Mouse (Mus musculus) limb, embryonic 10.5 days (tissue): ENCODE measurements around the gene Nsf. TPM values are rescaled to one million over a fixed set of nuclear protein-coding genes. Genes with fewer than 3 reads are reported as not detected.

Source experiments
- DNase-seq: peaks from one replicate; pipeline ENCODE4 v3.0.0-alpha.2; 2017; ENCODE audit warnings: low spot score
- H3K27ac ChIP-seq: fragments of 300-500 bp; sonication (generic); 2 replicates; pipeline ENCODE4 v1.5.1; 2016; ENCODE audit warnings: mild to moderate bottlenecking
- H3K27me3 ChIP-seq: fragments of 300-500 bp; sonication (generic); 2 replicates; pipeline ENCODE4 v1.6.1; 2016; ENCODE audit warnings: low read depth, mild to moderate bottlenecking; ENCODE audit not compliant: poor library complexity, severe bottlenecking
- H3K36me3 ChIP-seq: fragments of 300-500 bp; sonication (generic); 2 replicates; pipeline ENCODE4 v1.6.1; 2016; ENCODE audit warnings: mild to moderate bottlenecking, moderate library complexity
- H3K4me1 ChIP-seq: fragments of 300-500 bp; sonication (generic); 2 replicates; pipeline ENCODE4 v1.6.1; 2016
- H3K4me3 ChIP-seq: fragments of 300-500 bp; sonication (generic); 2 replicates; pipeline ENCODE4 v1.5.1; 2016; ENCODE audit warnings: mild to moderate bottlenecking, moderate library complexity
- H3K9me3 ChIP-seq: fragments of 300-500 bp; sonication (generic); replicated peaks from 2 replicates; pipeline ENCODE4 v1.6.1; 2016; ENCODE audit warnings: mild to moderate bottlenecking
- WGBS: fragments of 180-500 bp; shearing (Covaris S2); methylation state at CpG from one replicate; pipeline ENCODE4 v1.1.7; 2016; 5-methylcytosine and 5-hydroxymethylcytosine counted together
- polyA plus RNA-seq: library from polyadenylated mRNA; unstranded; fragments of >200 nt; fragmentation: Nextera tagmentation; extraction: Ambion mirVana; gene quantifications from 2 replicates; pipeline ENCODE4 v1.2.1, GENCODE M21; 2016

Gene Nsf
- polyA plus RNA-seq, 1 experiment from 2014 or later = 56.1 TPM

DNA sequence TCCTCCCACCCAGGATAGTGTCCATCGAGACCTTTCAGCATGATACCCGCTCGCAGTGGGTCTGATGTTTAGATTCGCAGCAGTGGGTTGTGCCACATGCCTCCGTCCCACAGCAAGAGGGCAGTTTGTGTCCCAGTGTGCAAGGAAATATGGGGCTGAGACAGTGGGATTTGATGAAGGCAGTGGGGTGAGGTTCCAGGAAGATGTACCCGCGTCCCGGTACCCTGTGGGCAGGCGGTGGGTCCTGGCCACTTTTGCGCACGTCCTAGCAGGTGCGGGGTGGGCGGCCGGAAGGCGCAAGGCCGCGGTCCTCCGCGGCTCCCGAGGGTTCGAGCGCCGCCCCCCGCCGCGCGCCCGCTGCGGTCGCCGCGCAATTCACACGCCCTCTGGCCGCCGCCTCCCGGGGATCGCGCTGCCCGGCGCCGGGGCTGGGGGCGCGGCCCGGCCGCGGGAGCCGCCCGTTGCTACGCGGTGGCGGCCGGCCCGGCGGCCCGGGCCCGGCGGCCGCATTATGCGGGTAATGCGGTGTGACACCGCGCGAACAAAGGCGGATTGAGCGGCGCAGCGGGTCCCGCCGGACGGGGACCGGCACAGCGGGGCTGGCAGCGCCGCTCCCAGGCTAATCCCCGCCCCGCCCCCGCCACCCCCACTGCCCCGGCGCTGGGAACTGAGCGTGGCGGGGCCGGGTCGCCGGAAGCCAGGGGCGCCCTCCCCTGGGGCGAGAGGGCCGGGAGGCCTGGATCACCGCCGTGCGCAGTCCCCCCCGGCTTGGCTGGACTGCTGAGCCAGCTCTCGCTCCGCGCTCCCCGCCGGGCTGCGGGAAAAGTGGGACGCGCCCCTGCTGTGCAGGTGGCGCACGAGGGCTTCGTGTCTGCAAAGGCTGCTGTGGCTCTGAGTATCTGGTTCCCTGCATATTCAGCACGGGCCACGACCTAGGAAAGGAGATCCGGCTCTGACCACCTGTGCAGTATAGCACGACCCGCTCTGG is 144.0 kb downstream of the Nsf start:
- Histone ChIP-seq H3K4me1 (peaks cover 35% of the 10 kb centered on the region), H3K4me3 (peak overlapping the region; percentile 65), H3K36me3 (no peaks in the 10 kb centered on the region), H3K9me3 (no peaks in the 10 kb centered on the region), H3K27ac (peak overlapping the region; percentile 80), H3K27me3 (peaks cover 99% of the 10 kb centered on the region)
- 2% methylated on average over 102 of the region's 107 CpGs for WGBS
- DNase-seq = peak; percentile 61

DNA sequence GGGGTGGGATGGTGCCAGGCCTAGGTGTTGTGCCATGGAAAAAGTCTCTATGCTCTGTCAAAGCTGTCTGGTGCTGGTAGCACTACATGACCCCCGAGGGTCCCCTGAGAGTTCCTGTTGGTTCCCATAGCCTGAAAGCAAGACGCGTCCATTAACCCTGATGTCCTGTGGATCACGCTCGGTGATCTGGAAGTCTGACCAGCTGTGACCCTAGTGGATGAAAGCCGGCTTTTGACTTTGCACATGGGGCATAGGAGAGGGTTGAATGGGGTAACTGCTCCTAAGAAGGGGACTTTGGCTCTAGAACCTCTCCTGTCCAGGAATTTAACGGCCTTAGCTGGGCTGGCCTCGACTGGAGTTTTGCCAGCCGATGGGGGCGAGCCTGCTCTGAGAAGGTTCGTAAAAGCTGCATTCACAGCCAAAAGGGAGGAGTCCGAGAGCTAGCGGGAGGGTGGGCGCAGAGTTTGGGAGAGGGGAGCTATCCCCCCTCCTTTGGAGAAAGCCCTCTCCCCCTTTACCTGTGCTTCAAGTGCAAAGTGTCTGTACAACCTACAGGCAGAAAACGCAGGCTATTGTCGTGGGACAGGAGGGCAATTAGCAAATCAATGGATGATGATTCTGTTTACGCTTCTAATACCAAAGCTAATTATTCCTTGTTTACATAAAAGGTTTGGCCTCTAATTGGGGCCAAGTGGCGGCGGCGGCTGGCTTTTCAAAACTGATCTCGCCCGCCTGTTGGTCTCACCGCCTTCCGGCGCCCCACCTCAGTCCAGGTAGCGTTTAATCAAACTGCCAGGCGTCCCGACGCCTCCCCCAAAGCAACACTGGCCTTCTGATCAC is 144.9 kb downstream of the Nsf start:
- H3K9me3 ChIP-seq = no peaks in the 10 kb centered on the region
- no peaks in the 10 kb centered on the region for H3K36me3 ChIP-seq
- H3K27me3 ChIP-seq = peaks cover 99% of the 10 kb centered on the region
- H3K4me1 ChIP-seq = peaks cover 33% of the 10 kb centered on the region
- peak overlapping the region; percentile 80 for H3K27ac ChIP-seq
- 3% methylated on average over 29 of the region's 29 CpGs for WGBS
- peak overlapping the region; percentile 65 for H3K4me3 ChIP-seq
- DNase-seq = peak; percentile 54

DNA sequence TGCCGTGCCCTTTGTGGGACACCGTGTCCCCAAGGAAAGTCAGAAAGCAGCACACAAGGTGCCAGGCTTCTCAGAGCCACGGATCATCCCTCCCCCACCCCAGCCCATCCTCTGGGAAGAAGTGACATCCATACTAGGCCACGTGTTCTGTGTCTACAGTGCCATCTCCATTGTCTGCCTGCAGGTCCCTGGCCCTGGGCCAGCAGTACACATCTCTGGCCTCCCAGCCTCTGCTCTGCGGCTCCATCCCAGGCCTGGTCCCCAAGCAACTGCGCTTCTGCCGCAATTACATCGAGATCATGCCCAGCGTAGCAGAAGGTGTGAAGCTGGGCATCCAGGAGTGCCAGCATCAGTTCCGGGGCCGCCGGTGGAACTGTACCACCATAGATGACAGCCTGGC is 145.9 kb downstream of the Nsf start:
- Histone ChIP-seq H3K4me1 (peaks cover 33% of the 10 kb centered on the region), H3K27me3 (peaks cover 88% of the 10 kb centered on the region), H3K4me3 (no peak overlapping the region), H3K9me3 (no peaks in the 10 kb centered on the region), H3K36me3 (no peaks in the 10 kb centered on the region), H3K27ac (no peak overlapping the region)
- 38% methylated on average over 12 of the region's 12 CpGs for WGBS
- no peak for DNase-seq

DNA sequence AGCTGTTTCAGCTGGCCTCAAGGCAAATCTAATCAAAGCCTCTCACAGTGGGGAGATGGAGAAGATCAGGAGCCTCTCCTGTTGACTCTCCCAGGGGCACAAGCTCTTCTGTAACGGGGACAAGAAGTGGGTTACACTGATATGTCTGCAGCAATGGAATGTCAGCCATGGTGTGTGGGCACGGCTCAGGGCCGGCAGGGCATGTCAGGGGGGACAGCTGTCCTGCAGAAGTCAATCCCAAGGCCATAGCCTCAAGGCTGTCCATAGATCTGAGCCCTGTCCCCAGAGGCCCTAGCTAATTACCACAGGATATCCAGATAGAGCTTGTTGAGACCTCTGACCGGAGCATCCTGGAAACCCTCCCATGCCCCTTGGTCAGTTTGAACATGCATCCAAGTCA is 149.1 kb downstream of the Nsf start:
- Histone ChIP-seq H3K36me3 (no peaks in the 10 kb centered on the region), H3K4me1 (peaks cover 21% of the 10 kb centered on the region), H3K27ac (no peak overlapping the region), H3K27me3 (peaks cover 64% of the 10 kb centered on the region), H3K4me3 (no peak overlapping the region), H3K9me3 (no peaks in the 10 kb centered on the region)
- no peak for DNase-seq
- WGBS = 84% methylated on average over 4 of the region's 4 CpGs

DNA sequence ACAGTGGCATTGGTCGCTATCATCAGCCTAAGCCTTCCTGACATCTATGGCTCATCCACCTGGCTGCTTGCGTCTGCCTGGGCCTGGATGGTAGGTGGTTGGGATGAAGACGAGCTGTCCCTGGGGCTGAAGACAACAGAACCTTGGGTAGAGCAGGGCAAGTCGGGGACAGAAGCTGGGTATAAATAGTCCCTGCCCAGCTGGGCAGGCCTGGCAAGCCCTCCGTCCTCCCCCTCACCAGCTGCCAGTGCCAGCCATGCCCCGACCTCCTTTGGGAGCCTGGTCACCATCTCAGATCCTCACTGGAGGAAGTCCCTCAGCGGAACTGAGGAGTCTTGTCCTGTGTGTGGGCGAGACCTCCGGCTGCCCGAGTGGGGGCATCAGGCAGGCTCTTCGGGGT is 149.7 kb downstream of the Nsf start:
- WGBS = 92% methylated on average over 11 of the region's 11 CpGs
- H3K27ac ChIP-seq = no peak overlapping the region
- peaks cover 64% of the 10 kb centered on the region for H3K27me3 ChIP-seq
- no peak for DNase-seq
- peaks cover 14% of the 10 kb centered on the region for H3K4me1 ChIP-seq
- no peak overlapping the region for H3K4me3 ChIP-seq
- no peaks in the 10 kb centered on the region for H3K36me3 ChIP-seq
- no peaks in the 10 kb centered on the region for H3K9me3 ChIP-seq

DNA sequence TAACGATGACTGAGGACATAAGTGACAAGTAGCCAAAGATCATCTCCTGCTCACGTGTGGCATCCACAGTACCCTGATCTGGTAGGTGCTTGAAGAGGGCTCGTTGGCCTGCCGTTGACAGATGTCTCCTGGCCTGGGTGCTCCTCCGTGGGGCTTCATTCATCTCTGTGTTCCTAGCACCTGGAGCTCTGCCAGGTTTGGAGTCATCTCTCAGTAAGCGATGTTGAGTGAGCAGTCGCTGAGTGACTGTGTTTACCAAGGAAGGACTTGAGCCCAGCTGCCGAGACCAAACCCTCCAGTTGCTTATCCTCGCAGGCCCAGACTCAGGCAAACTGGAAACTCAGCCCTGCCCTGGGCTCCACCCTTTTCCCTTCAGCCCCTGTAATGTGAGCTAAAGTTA is 152.7 kb downstream of the Nsf start:
- 88% methylated on average over 9 of the region's 9 CpGs for WGBS
- no peak overlapping the region for H3K27ac ChIP-seq
- peaks cover 10% of the 10 kb centered on the region; the same call in 1 of the 2 replicates for H3K4me1 ChIP-seq
- H3K4me3 ChIP-seq = no peak overlapping the region
- no peak for DNase-seq
- H3K9me3 ChIP-seq = no peaks in the 10 kb centered on the region
- H3K36me3 ChIP-seq = no peaks in the 10 kb centered on the region
- H3K27me3 ChIP-seq = peaks cover 62% of the 10 kb centered on the region

DNA sequence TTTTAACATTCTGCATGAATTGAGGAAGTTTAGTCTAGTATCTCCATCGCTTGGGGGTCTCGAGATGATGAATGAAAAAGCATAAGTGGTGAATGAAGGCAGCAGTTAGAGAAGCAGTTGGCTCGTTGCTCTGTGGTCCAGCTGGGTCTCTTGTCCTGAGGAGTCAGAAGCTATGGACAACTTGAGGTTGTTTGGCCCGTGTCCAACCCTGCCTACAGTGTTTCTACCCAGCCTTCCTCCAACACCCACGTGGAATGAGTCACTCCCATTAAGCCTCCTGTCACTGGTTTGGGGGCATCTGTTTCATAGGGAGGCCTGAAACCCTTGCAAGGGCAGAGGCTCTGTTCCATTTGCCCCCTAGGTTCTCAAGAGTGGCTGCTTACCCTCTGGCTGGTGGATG is 163.9 kb downstream of the Nsf start:
- Histone ChIP-seq H3K27ac (no peak overlapping the region), H3K9me3 (no peaks in the 10 kb centered on the region), H3K4me1 (no peaks in the 10 kb centered on the region), H3K4me3 (no peak overlapping the region), H3K27me3 (peaks cover 54% of the 10 kb centered on the region), H3K36me3 (no peaks in the 10 kb centered on the region)
- WGBS = 87% methylated on average over 5 of the region's 5 CpGs
- DNase-seq = no peak

DNA sequence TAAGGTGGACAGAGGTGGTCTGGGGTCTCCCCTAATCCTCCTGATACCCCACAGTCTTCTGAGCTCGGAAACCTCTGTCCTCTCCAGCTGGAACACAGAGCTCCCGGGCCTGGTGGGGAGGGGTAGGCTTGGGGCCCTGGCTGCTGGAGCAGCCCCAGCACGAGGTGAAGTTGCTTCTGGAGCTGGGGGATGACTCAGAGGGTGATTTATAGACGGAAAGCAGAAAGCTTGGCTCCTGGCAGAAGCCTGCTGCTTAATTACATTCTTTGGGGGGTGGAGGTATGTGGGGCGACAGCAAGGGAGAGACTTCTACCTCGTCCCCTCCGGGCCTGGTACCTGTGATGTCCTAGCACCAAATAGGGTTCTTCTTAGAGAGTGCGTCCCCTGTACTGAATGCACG is 173.7 kb downstream of the Nsf start:
- no peak for DNase-seq
- WGBS = 39% methylated on average over 9 of the region's 9 CpGs
- H3K27me3 ChIP-seq = peaks cover 64% of the 10 kb centered on the region

DNA sequence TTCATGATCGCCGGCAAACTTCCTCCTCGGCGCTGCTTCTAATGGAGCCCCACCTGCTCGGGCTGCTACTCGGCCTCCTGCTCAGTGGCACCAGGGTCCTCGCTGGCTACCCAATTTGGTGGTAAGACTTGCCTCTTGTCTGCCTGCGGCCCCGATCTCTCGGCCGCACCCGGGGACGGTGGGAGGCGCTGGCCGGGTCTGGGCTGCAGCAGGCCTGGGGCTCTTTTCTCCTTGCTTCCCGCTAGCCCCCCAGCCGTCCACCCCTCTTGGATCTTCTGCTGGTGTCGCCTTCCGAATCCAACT is 179.7 kb downstream of the Nsf start:
- Histone ChIP-seq H3K27ac (no peak overlapping the region), H3K27me3 (peaks cover 98% of the 10 kb centered on the region), H3K4me1 (peaks cover 39% of the 10 kb centered on the region), H3K9me3 (no peaks in the 10 kb centered on the region), H3K36me3 (no peaks in the 10 kb centered on the region), H3K4me3 (peak overlapping the region; percentile 41)
- DNase-seq = peak; percentile 60
- WGBS = under 1% methylated on average over 19 of the region's 19 CpGs

More for the DNA sequence above, 173.7 kb downstream of the Nsf start:
- peaks cover 17% of the 10 kb centered on the region; the same call in 1 of the 2 replicates for H3K4me1 ChIP-seq
- no peak overlapping the region for H3K4me3 ChIP-seq
- H3K27ac ChIP-seq = no peak overlapping the region
- no peaks in the 10 kb centered on the region for H3K9me3 ChIP-seq
- no peaks in the 10 kb centered on the region for H3K36me3 ChIP-seq

DNA sequence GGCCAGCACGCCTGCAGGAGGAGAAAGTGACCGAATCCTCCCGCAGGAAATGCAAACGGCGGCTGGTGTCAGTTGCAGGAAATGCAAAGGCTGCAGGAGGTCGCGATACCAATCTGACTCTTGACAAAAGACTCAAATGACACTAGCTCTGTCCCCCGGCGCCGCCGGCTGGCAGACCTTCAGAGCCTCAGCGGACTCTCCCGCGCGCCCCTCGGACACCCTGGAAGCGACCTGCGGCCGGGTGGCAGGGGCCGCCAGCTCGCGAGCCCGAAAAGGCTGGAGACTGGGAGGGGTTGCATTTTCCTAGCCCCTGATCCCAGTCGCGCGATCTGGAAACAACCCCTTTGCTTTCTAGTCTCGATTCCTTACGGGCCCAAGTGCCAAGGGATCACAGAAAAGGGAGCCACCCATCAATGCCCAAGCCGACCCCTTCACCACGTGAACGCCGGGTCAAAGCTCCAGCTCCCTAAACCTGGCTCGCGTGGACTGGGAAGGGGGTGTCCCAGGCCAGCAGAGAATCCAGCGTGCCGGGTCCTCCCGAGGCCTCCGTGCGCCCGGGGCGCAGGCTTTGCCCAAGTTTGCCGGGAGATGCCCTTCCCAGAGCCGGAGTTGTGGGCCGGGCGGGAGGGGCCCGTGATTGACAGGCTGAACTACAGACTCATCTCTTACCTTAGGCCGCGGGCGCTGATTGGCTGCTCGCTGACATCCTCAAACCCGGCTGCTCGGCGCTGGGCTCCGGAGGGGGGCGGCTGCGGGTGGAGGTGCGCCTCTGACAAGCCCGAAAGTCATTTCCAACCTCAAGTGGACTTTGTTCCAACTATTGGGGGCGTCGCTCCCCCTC is 180.2 kb downstream of the Nsf start, which contains the start of gene Wnt3:
Gene Wnt3, plus strand, starts transcription at position 764 of the 841 bp plus-strand sequence.
- peaks cover 39% of the 10 kb centered on the region for H3K4me1 ChIP-seq
- peak within 1 kb of the TSS; percentile 41 for H3K4me3 ChIP-seq
- under 1% methylated on average over 60 of the region's 60 CpGs for WGBS
- peak; percentile 70 for DNase-seq
- peaks cover 100% of the 10 kb centered on the region for H3K27me3 ChIP-seq
- no peak within 1 kb of the TSS for H3K27ac ChIP-seq
- H3K36me3 ChIP-seq = no peaks in the 10 kb centered on the region
- no peaks in the 10 kb centered on the region for H3K9me3 ChIP-seq

DNA sequence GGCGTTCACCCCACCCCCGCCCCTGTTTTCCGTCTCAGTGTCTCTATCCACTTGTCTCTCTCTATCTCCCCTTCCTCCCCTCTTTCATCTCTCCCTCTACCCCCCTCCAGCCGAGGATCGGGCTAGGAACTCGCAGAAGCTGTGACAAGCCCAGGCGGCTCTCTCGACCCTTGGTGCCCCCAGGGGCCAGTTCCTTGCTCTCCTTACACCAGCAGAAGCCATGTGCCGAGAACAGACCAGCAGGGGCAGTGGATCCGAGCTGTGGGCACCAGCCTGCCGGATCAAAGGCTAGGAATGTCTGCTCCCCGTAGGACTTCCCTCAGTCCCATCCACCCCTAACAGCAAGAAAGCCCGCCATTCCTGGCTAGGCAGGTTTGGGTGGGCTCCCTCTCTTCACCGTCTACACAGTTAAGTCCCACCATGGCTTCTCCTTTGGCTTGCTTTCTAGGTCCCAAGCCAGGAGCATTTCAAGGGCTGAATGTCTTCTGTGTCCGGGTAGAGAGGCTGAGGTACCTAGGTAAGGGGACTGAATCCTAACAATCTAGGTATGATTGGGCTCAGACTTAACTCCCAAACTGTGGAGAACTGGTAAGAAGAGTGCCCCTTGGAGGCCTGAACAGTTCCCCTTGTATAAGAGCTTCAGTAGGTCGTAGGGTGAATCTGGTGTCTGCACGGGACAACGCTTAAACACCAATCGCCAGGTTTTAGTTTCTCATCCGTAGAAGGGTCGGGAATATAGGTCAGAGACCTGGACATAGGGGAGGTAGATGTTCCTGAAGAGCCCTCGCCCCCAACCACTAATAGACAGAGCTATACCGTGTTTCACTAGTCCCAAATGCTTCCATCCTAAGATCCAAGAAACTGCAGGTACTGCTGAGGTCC is 181.1 kb downstream of the Nsf start:
- DNase-seq = peak; percentile 59
- H3K4me1 ChIP-seq = peaks cover 38% of the 10 kb centered on the region
- no peaks in the 10 kb centered on the region for H3K9me3 ChIP-seq
- under 1% methylated on average over 23 of the region's 23 CpGs for WGBS
- no peaks in the 10 kb centered on the region for H3K36me3 ChIP-seq
- peak overlapping the region; percentile 41 for H3K4me3 ChIP-seq
- H3K27ac ChIP-seq = no peak overlapping the region
- H3K27me3 ChIP-seq = peaks cover 100% of the 10 kb centered on the region
